Mouse (Mus musculus) naive thymus-derived CD4-positive, alpha-beta T cell, adult 2 months (primary cell): ENCODE measurements around the gene Ccdc85c.

Experiments
- DNase-seq: peaks from one replicate; pipeline ENCODE4 v3.0.0-alpha.2; 2011; ENCODE audit warnings: low read depth

Gene Ccdc85c

DNA sequence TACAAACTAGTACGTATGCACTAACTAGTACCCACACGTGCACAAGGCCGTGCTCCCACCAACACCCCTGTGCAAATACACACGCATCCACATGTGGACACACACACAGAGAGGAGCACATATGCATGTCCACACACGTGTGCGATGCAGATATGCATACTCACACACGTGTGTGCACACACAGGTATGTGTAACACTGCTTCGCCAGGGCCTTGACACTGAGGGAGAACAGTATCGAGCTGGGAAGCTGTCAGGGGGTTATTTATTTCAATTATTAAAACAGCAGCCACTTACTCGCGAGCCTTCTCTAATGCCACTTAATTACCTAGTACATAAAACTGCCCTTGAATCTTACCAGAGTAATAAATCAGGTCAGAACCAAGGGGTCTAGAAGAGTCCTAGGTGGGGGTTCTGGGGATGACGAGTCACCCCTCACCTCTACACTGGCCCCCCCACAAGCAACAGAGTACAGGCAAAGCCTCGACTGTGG is 34.8 kb downstream of the Ccdc85c start:
- no peak for DNase-seq

GRCm38 (mm10) chr12:108239441-108239840 is 35.8 kb downstream of the Ccdc85c start:
- DNase-seq, result no peak

DNA sequence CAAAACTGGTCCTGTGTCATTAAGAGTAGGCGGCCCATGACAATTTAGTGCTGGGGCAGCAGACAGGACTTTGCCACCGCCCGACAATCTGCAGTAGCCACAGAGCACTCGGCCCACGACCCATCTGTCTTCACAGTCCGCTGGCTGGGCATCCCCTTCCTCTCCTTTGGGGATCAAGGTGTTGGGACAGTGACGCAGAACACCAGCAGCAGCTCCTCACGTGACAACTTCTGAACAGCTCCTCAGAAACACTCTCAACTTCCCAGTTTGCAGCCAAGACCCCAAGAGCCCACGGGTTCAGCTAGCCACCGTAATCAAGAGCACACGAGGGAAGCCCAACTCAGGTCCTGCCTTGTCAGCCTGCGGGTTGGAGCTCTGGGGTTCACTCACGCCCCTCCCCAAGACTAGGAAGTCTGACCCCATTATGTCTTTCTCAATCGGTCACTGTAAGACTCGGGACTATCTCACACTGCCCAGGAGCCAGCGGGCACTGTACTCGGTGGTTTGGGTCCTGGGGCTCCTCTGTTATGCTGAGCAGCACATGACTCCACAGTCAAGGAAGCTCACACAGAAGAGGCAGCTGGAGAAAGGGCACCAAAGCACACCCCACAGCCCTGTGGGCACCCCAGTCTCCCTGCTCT is 36.7 kb downstream of the Ccdc85c start:
- DNase-seq, result no peak

GRCm38 (mm10) chr12:108237300-108238006 is 37.8 kb downstream of the Ccdc85c start:
- DNase-seq, result no peak

DNA sequence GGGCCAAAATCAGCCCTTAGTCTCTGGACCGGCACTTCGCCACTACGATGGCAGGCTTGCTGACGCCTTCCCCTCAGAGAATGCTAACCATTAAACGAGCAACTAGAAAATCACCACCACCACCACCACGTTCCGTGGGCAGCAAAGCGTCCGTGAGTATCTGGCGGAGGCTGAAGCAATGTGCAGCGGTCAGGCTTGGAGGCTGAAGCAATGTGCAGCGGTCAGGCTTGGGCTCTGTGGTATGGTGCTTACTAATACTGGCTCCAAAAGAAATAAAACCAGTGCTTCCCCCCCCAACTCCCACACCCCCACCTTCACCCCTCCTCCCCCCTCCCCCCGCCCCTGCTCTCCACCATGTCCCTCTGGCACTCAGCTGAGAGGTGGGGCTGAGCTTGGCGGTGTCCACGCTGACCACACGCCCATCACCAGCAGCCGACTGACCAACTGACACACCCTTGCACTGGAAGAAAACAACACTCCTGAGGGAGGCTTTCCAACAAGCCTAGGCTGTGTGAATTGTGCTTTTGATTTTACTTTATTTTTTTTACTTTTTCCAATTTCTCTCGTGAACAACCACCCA is 39.2 kb downstream of the Ccdc85c start:
- no peak for DNase-seq

- DNase-seq, result no peak
Measured at GRCm38 (mm10) chr12:108234832-108235602, 40.2 kb downstream of the Ccdc85c start.

DNA sequence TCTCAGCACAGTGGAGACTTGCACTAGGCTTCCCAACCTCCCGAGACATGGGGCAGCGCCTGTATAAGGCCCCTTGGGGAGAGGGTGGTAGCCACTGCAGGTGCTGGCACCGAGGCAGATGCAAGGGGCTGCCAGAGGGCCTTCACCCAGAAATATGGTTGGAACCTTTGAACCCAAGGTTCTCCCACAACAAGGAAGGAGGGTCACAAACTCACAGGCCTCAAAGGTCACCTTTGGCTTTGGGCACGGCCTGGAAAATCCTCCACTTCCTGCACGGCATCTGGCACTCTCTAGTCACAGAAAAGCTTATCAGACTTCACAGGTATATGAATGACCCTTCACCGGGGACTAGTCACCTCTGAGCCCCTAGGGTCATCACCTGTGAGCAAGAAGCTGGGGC is 41.5 kb downstream of the Ccdc85c start:
- DNase-seq, result no peak

- DNase-seq, result no peak
Measured at GRCm38 (mm10) chr12:108231901-108232300, 43.3 kb downstream of the Ccdc85c start.

GRCm38 (mm10) chr12:108230821-108231794 is 44.1 kb downstream of the Ccdc85c start:
- DNase-seq, result no peak

DNA sequence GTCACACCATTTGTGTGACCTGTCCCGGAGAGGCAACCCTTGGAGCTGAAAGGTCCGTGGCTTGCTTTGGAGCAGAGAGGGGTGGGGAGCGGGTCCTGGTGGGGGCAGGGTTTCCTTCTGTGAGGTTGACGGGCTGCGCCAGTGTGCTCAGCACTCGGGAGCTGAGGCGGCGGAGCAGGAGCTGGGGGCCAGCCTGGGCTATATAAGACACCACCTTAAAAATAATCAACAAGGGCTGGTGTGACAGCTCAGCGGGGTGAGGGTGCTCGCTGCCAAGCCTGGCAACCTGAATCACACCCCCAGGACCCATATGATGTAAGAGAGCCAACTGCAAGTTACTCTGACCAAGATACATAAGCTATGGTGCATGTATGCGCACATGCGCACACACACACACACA is 45.1 kb downstream of the Ccdc85c start:
- DNase-seq, result no peak

- no peak for DNase-seq
Measured at GRCm38 (mm10) chr12:108227527-108227926, 47.7 kb downstream of the Ccdc85c start.

GRCm38 (mm10) chr12:108226941-108227340 is 48.3 kb downstream of the Ccdc85c start:
- no peak for DNase-seq

GRCm38 (mm10) chr12:108226216-108226615 is 49.0 kb downstream of the Ccdc85c start:
- DNase-seq, result no peak

- no peak for DNase-seq
Measured at GRCm38 (mm10) chr12:108225781-108226180, 49.4 kb downstream of the Ccdc85c start.

DNA sequence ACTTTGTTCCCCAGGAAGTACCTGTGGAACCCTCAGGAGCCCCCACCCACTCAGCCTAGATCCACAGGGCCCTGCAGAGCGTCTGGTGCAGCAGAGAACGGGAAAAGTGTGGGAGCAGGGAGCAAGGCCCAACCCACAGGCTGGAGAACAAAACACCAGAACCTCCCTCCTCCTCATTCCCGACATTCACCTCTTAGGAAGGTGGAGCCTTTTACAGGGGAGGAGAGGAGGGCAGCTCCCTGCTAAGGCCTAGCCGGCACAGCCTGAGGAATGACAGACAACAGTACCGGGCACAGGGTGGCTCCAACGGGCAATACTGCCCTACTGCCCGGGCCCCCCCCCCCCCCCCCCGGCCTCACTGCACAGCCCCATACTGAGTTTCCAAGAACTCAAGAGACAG is 51.9 kb downstream of the Ccdc85c start:
- no peak for DNase-seq

- no peak for DNase-seq
Measured at GRCm38 (mm10) chr12:108221712-108222111, 53.5 kb downstream of the Ccdc85c start.

- no peak for DNase-seq
Measured at GRCm38 (mm10) chr12:108221206-108221605, 54.0 kb downstream of the Ccdc85c start.

GRCm38 (mm10) chr12:108220621-108221020 is 54.6 kb downstream of the Ccdc85c start:
- no peak for DNase-seq

- DNase-seq, result no peak
Measured at GRCm38 (mm10) chr12:108219825-108220616, 55.2 kb downstream of the Ccdc85c start.

GRCm38 (mm10) chr12:108219163-108219562 is 56.1 kb downstream of the Ccdc85c start:
- DNase-seq, result no peak
